Mouse (Mus musculus) v-Abl transformed pro-B cells (cell line): ENCODE data around the gene Slc44a1.

ENCODE experiments used
- in situ Hi-C, 2 experiments: fragments of 400-800 bp; cut with MboI; formaldehyde crosslinking; loops; one replicate each; pipeline ENCODE4 v1.15.1; 2025; ENCODE audit not compliant: unreplicated experiment in 2 of 2

The Slc44a1 gene

GRCm38 (mm10) chr4:53522655-53523054 lies 82.4 kb downstream of the Slc44a1 start:
- in situ Hi-C loops: no loop called here

GRCm38 (mm10) chr4:53525503-53525902 lies 85.3 kb downstream of the Slc44a1 start:
- in situ Hi-C loops: no loop called here

DNA sequence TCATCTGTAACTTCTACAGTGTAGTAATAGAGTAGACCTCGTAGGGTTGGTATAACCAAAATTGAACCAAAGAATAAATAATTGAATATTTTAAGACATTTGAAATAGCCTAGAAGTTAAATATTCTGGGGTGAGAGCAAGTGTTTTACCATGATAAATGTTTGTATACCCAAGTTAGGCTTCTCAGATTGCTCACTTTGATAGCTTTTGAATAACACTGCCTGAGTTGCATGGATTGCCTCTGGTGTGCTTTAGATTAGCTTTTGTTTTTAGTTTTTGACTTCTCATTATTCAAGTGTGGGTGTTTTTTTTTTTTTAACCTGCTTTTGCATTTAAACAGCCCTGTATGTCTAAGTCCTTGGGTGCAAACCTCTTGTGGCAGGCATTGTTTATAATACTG lies 85.8 kb downstream of the Slc44a1 start:
- in situ Hi-C loops: no loop called here

- in situ Hi-C loops: no loop called here
Measured at GRCm38 (mm10) chr4:53526446-53526845, 86.2 kb downstream of the Slc44a1 start.

GRCm38 (mm10) chr4:53535795-53536194 lies 95.6 kb downstream of the Slc44a1 start:
- in situ Hi-C loops: no loop called here

GRCm38 (mm10) chr4:53537101-53537500 lies 96.9 kb downstream of the Slc44a1 start:
- in situ Hi-C loops: no loop called here

GRCm38 (mm10) chr4:53537539-53537938 lies 97.3 kb downstream of the Slc44a1 start:
- in situ Hi-C loops: no loop called here

- in situ Hi-C loops: no loop called here
Measured at GRCm38 (mm10) chr4:53538600-53538999, 98.4 kb downstream of the Slc44a1 start.

- in situ Hi-C loops: no loop called here
Measured at GRCm38 (mm10) chr4:53539929-53540328, 99.7 kb downstream of the Slc44a1 start.

DNA sequence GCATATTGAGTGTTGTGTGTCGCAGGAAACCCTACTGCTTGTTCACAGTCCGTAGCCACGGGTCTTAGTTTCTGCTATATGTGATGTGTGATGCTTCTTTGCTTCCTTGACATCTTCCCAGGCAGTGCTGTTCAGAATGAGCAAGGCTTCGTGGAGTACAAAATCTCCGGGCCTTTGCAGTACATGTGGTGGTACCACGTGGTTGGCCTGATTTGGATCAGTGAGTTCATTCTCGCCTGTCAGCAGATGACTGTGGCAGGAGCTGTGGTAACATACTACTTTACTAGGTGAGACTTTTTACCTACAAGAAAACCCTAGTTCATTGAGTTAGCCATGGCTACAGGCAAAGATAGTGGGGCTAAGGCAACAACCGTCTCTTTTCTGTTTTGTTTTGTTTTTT lies 103.2 kb downstream of the Slc44a1 start:
- in situ Hi-C loops: no loop called here

DNA sequence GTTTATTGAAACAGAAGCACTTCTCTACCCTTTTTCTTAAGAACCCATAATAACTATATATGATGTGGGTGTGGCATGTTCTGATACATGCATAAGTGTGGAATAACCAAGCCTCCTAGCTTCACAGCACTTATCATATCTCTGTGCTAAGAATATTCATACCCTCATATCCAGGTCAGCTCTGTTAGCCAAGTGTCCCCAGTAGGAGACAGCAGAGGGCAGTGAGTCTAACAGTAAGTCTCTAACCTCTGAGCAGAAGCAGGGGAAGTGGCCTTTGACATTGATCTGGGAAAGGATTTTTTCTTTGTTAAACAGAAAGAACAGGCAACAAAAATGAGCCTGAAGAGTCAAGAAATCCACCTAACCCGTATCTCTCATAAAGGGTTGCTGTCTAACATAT lies 104.7 kb downstream of the Slc44a1 start:
- in situ Hi-C loops: no loop called here

DNA sequence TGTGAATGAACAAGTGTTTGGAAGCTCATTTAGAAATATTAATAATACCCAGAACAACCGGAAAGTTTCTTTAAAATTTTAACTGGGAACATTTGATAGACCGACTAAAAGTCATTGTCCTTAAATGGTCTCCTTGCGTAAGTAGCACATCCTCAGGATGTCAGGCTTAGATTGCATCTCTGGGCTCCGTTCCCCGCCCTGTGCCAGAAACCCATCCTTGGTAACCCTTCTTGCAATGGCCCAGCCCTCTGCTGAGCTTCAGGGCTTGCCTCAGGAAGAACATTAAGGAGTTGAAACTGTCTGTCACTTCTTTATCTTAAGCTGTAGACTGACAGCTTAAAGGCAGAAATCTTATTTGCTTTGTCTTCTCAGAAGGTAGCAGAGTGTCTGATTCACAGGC lies 107.2 kb downstream of the Slc44a1 start:
- in situ Hi-C loops: no loop called here

- in situ Hi-C loops: no loop called here
Measured at GRCm38 (mm10) chr4:53549375-53549774, 109.2 kb downstream of the Slc44a1 start.

DNA sequence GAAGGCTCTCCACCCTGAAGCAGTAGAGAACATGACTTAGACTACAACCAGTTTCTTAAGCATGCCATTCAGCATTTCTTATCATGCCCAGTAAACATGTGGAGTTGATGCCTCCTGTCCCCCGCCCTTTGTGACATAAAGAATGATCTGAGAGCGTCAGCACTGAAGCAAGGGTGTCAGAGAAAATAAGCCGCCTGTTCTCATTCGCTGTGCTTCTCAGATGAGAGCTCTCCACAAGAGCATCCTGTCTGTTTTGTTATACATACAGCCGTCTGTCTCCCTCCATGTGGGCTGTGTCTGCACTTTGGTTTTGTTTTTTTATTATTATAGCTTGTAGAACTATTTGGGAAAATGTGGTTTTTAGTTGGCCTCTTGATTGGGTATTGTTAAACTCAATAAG lies 124.4 kb downstream of the Slc44a1 start:
- in situ Hi-C loops: no loop called here

DNA sequence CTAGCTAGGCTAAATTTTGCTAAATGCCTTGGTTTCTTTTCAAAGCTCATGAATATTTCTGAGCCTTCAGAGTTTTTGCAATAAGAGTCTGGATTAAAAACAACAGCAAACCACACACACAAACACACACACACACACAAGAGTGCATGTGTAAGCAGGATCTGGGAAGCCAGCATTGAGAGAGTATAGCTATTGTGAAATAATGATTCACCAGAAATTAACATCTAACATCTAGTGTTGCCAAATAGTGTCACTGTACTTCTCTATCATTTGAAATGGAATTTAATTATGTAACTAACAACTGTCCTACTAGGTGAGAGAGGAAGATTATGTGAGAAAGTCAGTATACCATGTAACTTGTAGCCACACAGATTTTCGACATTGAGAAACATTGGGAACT lies 126.9 kb downstream of the Slc44a1 start:
- in situ Hi-C loops: no loop called here

GRCm38 (mm10) chr4:53575558-53575957 lies 135.3 kb downstream of the Slc44a1 start:
- in situ Hi-C loops: no loop called here

DNA sequence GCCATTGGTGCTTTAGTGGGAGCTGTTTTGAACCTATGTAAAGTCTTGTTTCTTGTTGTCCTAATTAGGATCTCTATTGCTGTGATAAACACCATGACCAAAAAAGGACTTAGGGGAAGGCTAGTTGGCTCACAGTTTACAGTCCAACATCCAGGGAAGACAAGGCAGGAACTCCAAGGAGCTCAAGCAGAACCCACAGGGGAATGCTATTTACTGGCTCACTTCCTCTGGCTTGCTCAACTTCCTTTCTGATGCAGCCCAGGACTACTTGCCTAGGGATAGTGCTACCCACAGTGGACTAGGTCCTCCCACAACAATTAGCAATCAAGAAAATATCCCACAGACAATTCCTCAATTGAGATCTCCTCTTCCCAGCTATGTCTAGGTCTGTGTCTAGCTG lies 147.5 kb downstream of the Slc44a1 start:
- in situ Hi-C loops: no loop called here

DNA sequence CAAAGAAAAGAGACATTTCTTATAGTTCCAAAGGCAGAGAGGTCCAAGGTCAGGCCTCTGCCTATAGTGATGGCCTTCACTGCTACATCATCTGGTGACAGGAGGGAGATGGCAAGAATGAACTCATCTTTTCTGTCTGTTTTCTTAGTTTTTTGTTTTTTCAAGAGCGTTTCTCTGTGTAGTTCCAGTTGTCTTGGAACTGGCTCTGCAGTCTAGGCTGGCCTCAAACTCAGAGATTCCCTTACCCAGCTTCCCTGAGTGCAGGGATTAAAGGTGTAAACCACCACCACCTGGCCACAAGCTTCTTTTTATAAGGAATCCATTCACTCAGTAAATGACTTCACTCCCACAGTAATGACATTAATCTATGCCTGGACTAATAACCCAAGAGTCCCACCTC lies 148.7 kb downstream of the Slc44a1 start:
- in situ Hi-C loops: no loop called here

GRCm38 (mm10) chr4:53589466-53589865 lies 149.3 kb downstream of the Slc44a1 start:
- in situ Hi-C loops: no loop called here

DNA sequence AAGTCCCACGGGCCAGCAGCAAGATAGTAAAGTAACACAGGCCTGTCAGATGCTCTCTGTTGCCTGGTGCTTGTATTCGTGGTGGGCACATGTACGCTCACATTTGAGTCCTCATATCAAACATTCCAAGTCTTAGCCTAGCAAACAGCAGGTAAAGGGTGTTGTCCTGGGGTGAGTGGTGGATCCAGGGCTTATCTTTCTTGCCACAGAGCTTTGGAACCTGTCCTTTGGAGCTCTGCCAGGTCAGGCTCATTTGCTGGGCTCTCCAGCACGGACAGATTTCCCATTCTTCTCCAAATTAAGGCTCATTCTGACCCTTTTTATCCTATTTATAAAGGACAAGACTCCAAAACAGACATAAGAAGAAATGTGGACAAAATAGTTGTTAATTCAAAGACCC lies 149.9 kb downstream of the Slc44a1 start:
- in situ Hi-C loops: loop anchor here (5.0 to 10.0 kb wide), 5 partner anchors 208 to 565 kb away; no protein-coding TSS in a partner anchor

DNA sequence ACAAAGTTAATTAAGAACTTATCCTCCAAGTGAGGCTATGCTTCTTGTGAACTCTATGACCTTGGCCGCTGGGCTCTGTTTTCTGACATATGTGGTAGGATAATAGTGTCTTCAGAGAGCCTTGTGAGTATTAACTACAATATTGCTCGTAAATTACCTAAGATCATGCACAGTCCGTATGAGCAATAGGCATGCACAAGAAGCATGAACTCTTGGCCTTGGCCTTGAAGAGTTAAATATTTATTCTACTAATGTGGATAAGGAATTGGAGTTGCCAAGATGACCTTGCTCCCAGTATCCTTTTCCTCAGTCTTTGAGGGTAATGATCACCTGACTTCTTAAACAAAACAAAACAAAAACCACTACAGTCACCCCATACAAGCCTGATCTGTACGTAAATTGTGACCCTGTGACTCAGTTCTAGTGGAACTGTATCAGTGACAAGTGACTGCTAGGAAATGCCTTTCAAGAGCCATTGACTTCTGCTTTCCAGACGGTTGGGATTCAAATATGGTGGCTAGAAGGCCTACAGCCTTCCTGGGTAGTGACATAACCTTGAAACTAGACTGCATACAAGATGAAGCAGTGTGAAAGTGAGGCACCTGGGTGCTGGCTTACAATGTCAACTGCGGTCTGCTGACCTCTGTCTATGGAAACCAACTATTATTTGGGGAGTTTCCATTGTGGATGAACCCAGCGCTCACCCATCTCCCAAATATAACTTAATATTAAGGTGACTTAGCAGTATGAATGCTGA lies 150.7 kb downstream of the Slc44a1 start:
- in situ Hi-C loops: loop anchor here (5.0 to 10.0 kb wide), 5 partner anchors 209 to 566 kb away; no protein-coding TSS in a partner anchor

- in situ Hi-C loops: loop anchor here (5.0 to 10.0 kb wide), 5 partner anchors 209 to 567 kb away; no protein-coding TSS in a partner anchor
Measured at GRCm38 (mm10) chr4:53591536-53591935, 151.3 kb downstream of the Slc44a1 start.
